Mouse (Mus musculus): Measurements from ENCODE around the gene Ppp2r3c.

- no peak for TF ChIP-seq CTCF (IDR thresholded peaks at IDR 0.05; ENCODE audit: low read depth)
- TF ChIP-seq EP300 (IDR thresholded peaks at IDR 0.05; ENCODE audit: low read depth) = peak; percentile 83
Observed at GRCm38 (mm10) chr12:55321642-55322291, 19.0 kb upstream of the Ppp2r3c start.
